Mouse (Mus musculus) ES-E14 (cell line): ENCODE measurements around the gene Znrd1.

Source experiments
- CHD2 ChIP-seq: IDR thresholded peaks from 2 replicates; pipeline ENCODE4 v1.6.1; 2014; ENCODE audit warnings: mild to moderate bottlenecking, low read depth, low read length, inconsistent platforms
- HCFC1 ChIP-seq: IDR thresholded peaks from 2 replicates; pipeline ENCODE4 v1.6.1; 2012; ENCODE audit warnings: low read length, inconsistent platforms, borderline replicate concordance; ENCODE audit not compliant: insufficient read depth
- MAFK ChIP-seq: IDR thresholded peaks from 2 replicates; pipeline ENCODE4 v1.6.1; 2014; ENCODE audit warnings: mild to moderate bottlenecking, low read depth, low read length, inconsistent platforms; ENCODE audit not compliant: insufficient read depth
- ZC3H11A ChIP-seq: IDR thresholded peaks from 2 replicates; pipeline ENCODE4 v1.6.1; 2012; ENCODE audit warnings: low read depth, mild to moderate bottlenecking, inconsistent platforms, low read length, borderline replicate concordance
- ZNF384 ChIP-seq: IDR thresholded peaks from 2 replicates; pipeline ENCODE4 v1.6.1; 2012; ENCODE audit warnings: low read depth, low read length, inconsistent platforms

DNA sequence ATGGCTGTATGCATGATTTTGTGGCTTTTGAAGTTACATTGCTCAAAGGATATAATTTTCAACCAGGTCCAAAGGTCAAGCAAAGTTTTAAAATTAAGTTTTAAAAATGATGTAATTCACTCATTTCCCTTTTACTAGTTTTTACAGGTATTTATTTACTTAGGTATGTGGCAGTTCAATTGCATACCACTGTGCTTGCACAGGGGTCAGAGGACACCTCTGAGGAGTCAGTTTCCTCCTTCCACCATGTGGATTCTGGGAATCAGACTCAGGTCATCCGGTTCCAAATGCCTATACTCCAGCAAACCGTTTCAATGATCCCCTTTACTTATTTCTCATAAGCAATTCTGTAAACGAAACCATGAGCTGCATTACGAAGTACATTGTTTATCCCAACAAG is 35.6 kb downstream of the Znrd1 start:
- TF ChIP-seq HCFC1 (no peak), CHD2 (no peak), MAFK (no peak), ZC3H11A (no peak), ZNF384 (no peak)
